Mouse (Mus musculus) embryonic facial prominence, embryonic 14.5 days (tissue): ENCODE results near the gene Elovl3. TPM values are rescaled to one million over a fixed set of nuclear protein-coding genes. Genes with fewer than 3 reads are reported as not detected.

Experiments used
- ATAC-seq: fragments of 200-750 bp; cut with Nextera tagmentation; 2 replicates; pipeline ENCODE4 v1.8.0; 2017; ENCODE audit warnings: low read depth, moderate number of reproducible peaks, moderate TSS enrichment
- DNase-seq: peaks from one replicate; pipeline ENCODE4 v3.0.0-alpha.2; 2015; ENCODE audit warnings: low spot score
- H3K27ac ChIP-seq: fragments of 300-500 bp; sonication (generic); replicated peaks from 2 replicates; pipeline ENCODE4 v1.5.1; 2014; ENCODE audit warnings: low read depth, mild to moderate bottlenecking, low read length, moderate library complexity
- H3K27me3 ChIP-seq: fragments of 300-500 bp; sonication (generic); replicated peaks from 2 replicates; pipeline ENCODE4 v1.6.1; 2014; ENCODE audit warnings: low read length; ENCODE audit not compliant: control insufficient read depth, insufficient read depth
- H3K36me3 ChIP-seq: fragments of 300-500 bp; sonication (generic); 2 replicates; pipeline ENCODE4 v1.6.1; 2014; ENCODE audit warnings: low read length, mixed read lengths; ENCODE audit not compliant: control insufficient read depth, insufficient read depth
- H3K4me1 ChIP-seq: fragments of 300-500 bp; sonication (generic); 2 replicates; pipeline ENCODE4 v1.6.1; 2014; ENCODE audit warnings: antibody characterized with exemption, low read length; ENCODE audit not compliant: control insufficient read depth, insufficient read depth
- H3K4me2 ChIP-seq: fragments of 300-500 bp; sonication (generic); 2 replicates; pipeline ENCODE4 v1.6.1; 2014; ENCODE audit warnings: low read depth, mild to moderate bottlenecking, low read length, moderate library complexity, mixed read lengths
- H3K4me3 ChIP-seq: fragments of 300-500 bp; sonication (generic); 2 replicates; pipeline ENCODE4 v1.5.1; 2014; ENCODE audit warnings: low read depth, mild to moderate bottlenecking, low read length
- H3K9ac ChIP-seq: fragments of 300-500 bp; sonication (generic); 2 replicates; pipeline ENCODE4 v1.6.1; 2014; ENCODE audit warnings: low read depth, mild to moderate bottlenecking, low read length, moderate library complexity, mixed read lengths
- H3K9me3 ChIP-seq: fragments of 300-500 bp; sonication (generic); 2 replicates; pipeline ENCODE4 v1.6.1; 2016; ENCODE audit warnings: low read length; ENCODE audit not compliant: control insufficient read depth
- WGBS: fragments of 180-500 bp; shearing (Covaris S2); extraction: QIAGEN DNeasy Blood & Tissue Kit; methylation state at CpG from one replicate; pipeline ENCODE4 v1.1.7; 2014; 5-methylcytosine and 5-hydroxymethylcytosine counted together
- polyA plus RNA-seq: library from polyadenylated mRNA; unstranded; fragments of >200 nt; fragmentation: Nextera tagmentation; extraction: Ambion mirVana; gene quantifications from 2 replicates; pipeline ENCODE4 v1.2.1, GENCODE M21; 2014

Elovl3 gene
- polyA plus RNA-seq, 1 experiment from 2014 or later: 1.4 TPM

- H3K27ac ChIP-seq: no peak overlapping the region
- no peak overlapping the region for H3K4me2 ChIP-seq
- no peaks in the 10 kb centered on the region for H3K27me3 ChIP-seq
- H3K9me3 ChIP-seq: no peaks in the 10 kb centered on the region
- no peak for ATAC-seq
- H3K4me1 ChIP-seq: no peaks in the 10 kb centered on the region
- no peak overlapping the region for H3K9ac ChIP-seq
- H3K36me3 ChIP-seq: no peaks in the 10 kb centered on the region
- DNase-seq: no peak
- WGBS: 87% methylated on average over 6 of the region's 6 CpGs
- H3K4me3 ChIP-seq: no peak overlapping the region
Observed at GRCm38 (mm10) chr19:46103437-46104186, 28.1 kb upstream of the Elovl3 start.

GRCm38 (mm10) chr19:46104187-46104557 is 27.5 kb upstream of the Elovl3 start:
- H3K4me2 ChIP-seq: no peak overlapping the region
- H3K4me1 ChIP-seq: no peaks in the 10 kb centered on the region
- 80% methylated on average over 2 of the region's 2 CpGs for WGBS
- H3K9me3 ChIP-seq: no peaks in the 10 kb centered on the region
- no peak overlapping the region for H3K27ac ChIP-seq
- no peaks in the 10 kb centered on the region for H3K27me3 ChIP-seq
- no peaks in the 10 kb centered on the region for H3K36me3 ChIP-seq
- ATAC-seq: no peak
- no peak overlapping the region for H3K4me3 ChIP-seq
- no peak for DNase-seq
- H3K9ac ChIP-seq: no peak overlapping the region

- Histone ChIP-seq H3K4me1 (no peaks in the 10 kb centered on the region), H3K4me2 (no peak overlapping the region), H3K36me3 (no peaks in the 10 kb centered on the region), H3K9me3 (no peaks in the 10 kb centered on the region), H3K27ac (no peak overlapping the region), H3K27me3 (no peaks in the 10 kb centered on the region), H3K4me3 (no peak overlapping the region), H3K9ac (no peak overlapping the region)
- 80% methylated on average over 2 of the region's 2 CpGs for WGBS
- ATAC-seq (no peak), DNase-seq (no peak)
Observed at GRCm38 (mm10) chr19:46110214-46110613, 21.5 kb upstream of the Elovl3 start.

- WGBS: 80% methylated on average over 5 of the region's 5 CpGs
- Histone ChIP-seq H3K36me3 (no peaks in the 10 kb centered on the region), H3K4me3 (no peak overlapping the region), H3K27ac (no peak overlapping the region), H3K4me1 (no peaks in the 10 kb centered on the region), H3K9me3 (no peaks in the 10 kb centered on the region), H3K4me2 (no peak overlapping the region), H3K9ac (no peak overlapping the region), H3K27me3 (no peaks in the 10 kb centered on the region)
- ATAC-seq: no peak
- DNase-seq: no peak
Observed at GRCm38 (mm10) chr19:46110781-46111180, 20.9 kb upstream of the Elovl3 start.

- H3K4me3 ChIP-seq: no peak overlapping the region
- no peak overlapping the region for H3K27ac ChIP-seq
- no peak for ATAC-seq
- DNase-seq: no peak
- no peak overlapping the region for H3K9ac ChIP-seq
- no peaks in the 10 kb centered on the region for H3K27me3 ChIP-seq
- H3K9me3 ChIP-seq: no peaks in the 10 kb centered on the region
- 54% methylated on average over 4 of the region's 4 CpGs for WGBS
- no peaks in the 10 kb centered on the region for H3K36me3 ChIP-seq
- no peaks in the 10 kb centered on the region for H3K4me1 ChIP-seq
- no peak overlapping the region for H3K4me2 ChIP-seq
Observed at GRCm38 (mm10) chr19:46114617-46115016, 17.1 kb upstream of the Elovl3 start.

- Histone ChIP-seq H3K27me3 (no peaks in the 10 kb centered on the region), H3K4me1 (no peaks in the 10 kb centered on the region), H3K27ac (no peak overlapping the region), H3K4me3 (no peak overlapping the region), H3K4me2 (no peak overlapping the region), H3K9me3 (no peaks in the 10 kb centered on the region), H3K36me3 (no peaks in the 10 kb centered on the region), H3K9ac (no peak overlapping the region)
- 85% methylated on average over 3 of the region's 3 CpGs for WGBS
- no peak for DNase-seq
- ATAC-seq: no peak
Observed at GRCm38 (mm10) chr19:46119458-46119857, 12.2 kb upstream of the Elovl3 start.

GRCm38 (mm10) chr19:46120872-46121271 is 10.8 kb upstream of the Elovl3 start:
- WGBS: 71% methylated on average over 6 of the region's 6 CpGs
- H3K9ac ChIP-seq: no peak overlapping the region
- H3K4me3 ChIP-seq: no peak overlapping the region
- no peaks in the 10 kb centered on the region for H3K9me3 ChIP-seq
- DNase-seq (no peak), ATAC-seq (no peak)
- no peaks in the 10 kb centered on the region for H3K4me1 ChIP-seq
- no peaks in the 10 kb centered on the region for H3K27me3 ChIP-seq
- no peak overlapping the region for H3K4me2 ChIP-seq
- H3K27ac ChIP-seq: no peak overlapping the region
- H3K36me3 ChIP-seq: no peaks in the 10 kb centered on the region

GRCm38 (mm10) chr19:46123876-46124275 is 7.8 kb upstream of the Elovl3 start:
- DNase-seq (no peak), ATAC-seq (no peak)
- Histone ChIP-seq H3K27ac (no peak overlapping the region), H3K27me3 (no peaks in the 10 kb centered on the region), H3K9me3 (no peaks in the 10 kb centered on the region), H3K9ac (no peak overlapping the region), H3K4me1 (no peaks in the 10 kb centered on the region), H3K4me2 (no peak overlapping the region), H3K36me3 (no peaks in the 10 kb centered on the region), H3K4me3 (no peak overlapping the region)
- 73% methylated on average over 3 of the region's 3 CpGs for WGBS

GRCm38 (mm10) chr19:46124651-46125050 is 7.0 kb upstream of the Elovl3 start:
- H3K4me2 ChIP-seq: no peak overlapping the region
- DNase-seq (no peak), ATAC-seq (no peak)
- no peak overlapping the region for H3K4me3 ChIP-seq
- H3K4me1 ChIP-seq: no peaks in the 10 kb centered on the region
- no peak overlapping the region for H3K9ac ChIP-seq
- no peaks in the 10 kb centered on the region for H3K36me3 ChIP-seq
- no peaks in the 10 kb centered on the region for H3K27me3 ChIP-seq
- H3K27ac ChIP-seq: no peak overlapping the region
- H3K9me3 ChIP-seq: no peaks in the 10 kb centered on the region
